Comparison of ENCODE assay signal across 19 mouse cellular contexts in the genomic region with DNA sequence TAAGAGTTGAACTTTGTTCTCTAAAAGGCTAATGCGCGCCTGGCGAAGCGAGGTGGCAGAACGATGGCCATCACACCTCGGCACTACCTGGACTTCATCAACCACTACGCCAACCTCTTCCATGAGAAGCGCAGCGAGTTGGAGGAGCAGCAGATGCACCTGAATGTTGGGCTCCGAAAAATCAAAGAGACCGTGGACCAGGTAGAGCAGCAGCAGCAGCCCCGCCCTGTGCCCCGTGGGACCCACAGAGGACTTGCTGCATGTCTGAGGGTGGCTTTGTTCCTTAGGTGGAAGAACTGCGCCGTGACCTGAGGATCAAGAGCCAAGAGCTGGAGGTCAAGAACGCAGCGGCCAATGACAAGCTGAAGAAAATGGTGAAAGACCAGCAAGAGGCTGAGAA. TPM values are rescaled to one million over a fixed set of nuclear protein-coding genes. Genes with fewer than 3 reads are reported as not detected.
DNase-seq lines count a peak whose midpoint lies in the region.
"Had no signal": no experiment of that assay in that cellular context is flagged by ENCODE, and none has a peak within 500 bp of the region (broad histone marks: within the 10 kb centered on the region; RNA-seq: fewer than 3 reads in every experiment).

No protein-coding gene starts in this region.

- peak; percentile 92 for DNase-seq in heart, adult 11 months
- no peak for DNase-seq in heart, postnatal 4 days
- DNase-seq: adrenal gland, adult 2 months; adrenal gland, adult 8-10 months; adrenal gland, postnatal 10 days; adrenal gland, postnatal 14 days; adrenal gland, postnatal 25 days; adrenal gland, postnatal 36 days; B cell, adult 2 months; cerebellum, adult 11 months; cerebellum, adult 11-12 months; cerebellum, adult 18-20 months; cerebellum, adult 2 months had no signal

RNA-seq across cellular contexts. Expression of gene 1700001K19Rik, which starts 31.0 kb away (rescaled TPM):
- not detected for total RNA-seq in heart, postnatal 4 days (2021)
- total RNA-seq: adrenal gland, adult 18-20 months; adrenal gland, adult 2 months; adrenal gland, adult 8-10 months; adrenal gland, postnatal 10 days; adrenal gland, postnatal 14 days; adrenal gland, postnatal 25 days; adrenal gland, postnatal 36 days; adrenal gland, postnatal 4 days; CH12.LX; ES-E14; G1E; MEL had no signal

RNA-seq across cellular contexts. Expression of gene Dync1h1, which starts 50.2 kb away (rescaled TPM):
- 100 to 1,000 TPM; 172 to 173 TPM for total RNA-seq in heart, postnatal 4 days (2021)

RNA-seq across cellular contexts. Expression of gene Hsp90aa1, which starts 51.1 kb away (rescaled TPM):
- total RNA-seq in heart, postnatal 4 days (2021): 100 to 1,000 TPM; 275 to 295 TPM
